Mouse (Mus musculus) heart, postnatal 0 days (tissue): ENCODE measurements around the gene Limch1. TPM values are rescaled to one million over a fixed set of nuclear protein-coding genes. Genes with fewer than 3 reads are reported as not detected.

Experiments used
- ATAC-seq: fragments of 200-750 bp; cut with Nextera tagmentation; 2 replicates; pipeline ENCODE4 v1.8.0; 2017; ENCODE audit warnings: low read depth, moderate number of reproducible peaks, moderate library complexity; ENCODE audit not compliant: insufficient read depth
- DNase-seq: peaks from one replicate; pipeline ENCODE4 v3.0.0-alpha.2; 2016; ENCODE audit warnings: low spot score
- H3K27ac ChIP-seq: fragments of 300-500 bp; sonication (generic); 2 replicates; pipeline ENCODE4 v1.5.1; 2014; ENCODE audit warnings: low read depth, mild to moderate bottlenecking
- H3K27me3 ChIP-seq: fragments of 300-500 bp; sonication (generic); 2 replicates; pipeline ENCODE4 v1.6.1; 2014; ENCODE audit warnings: low read length, mixed read lengths; ENCODE audit not compliant: control insufficient read depth, insufficient read depth
- H3K36me3 ChIP-seq: fragments of 300-500 bp; sonication (generic); replicated peaks from 2 replicates; pipeline ENCODE4 v1.6.1; 2014; ENCODE audit warnings: low read length, mixed read lengths; ENCODE audit not compliant: control insufficient read depth, insufficient read depth
- H3K4me1 ChIP-seq: fragments of 300-500 bp; sonication (generic); 2 replicates; pipeline ENCODE4 v1.6.1; 2014; ENCODE audit warnings: antibody characterized with exemption; ENCODE audit not compliant: control insufficient read depth, insufficient read depth
- H3K4me2 ChIP-seq: fragments of 300-500 bp; sonication (generic); 2 replicates; pipeline ENCODE4 v1.6.1; 2014; ENCODE audit warnings: low read depth, mild to moderate bottlenecking, low read length, moderate library complexity
- H3K4me3 ChIP-seq: fragments of 300-500 bp; sonication (generic); 2 replicates; pipeline ENCODE4 v1.5.1; 2014; ENCODE audit warnings: low read depth, low read length
- H3K9ac ChIP-seq: fragments of 300-500 bp; sonication (generic); replicated peaks from 2 replicates; pipeline ENCODE4 v1.6.1; 2014; ENCODE audit warnings: low read depth, low read length, mixed read lengths
- H3K9me3 ChIP-seq: fragments of 300-500 bp; sonication (generic); replicated peaks from 2 replicates; pipeline ENCODE4 v1.6.1; 2016; ENCODE audit warnings: low read length; ENCODE audit not compliant: control insufficient read depth
- CTCF ChIP-seq: IDR thresholded peaks from 2 replicates; pipeline ENCODE4 v1.5.1; 2016; ENCODE audit warnings: antibody characterized with exemption, control low read depth, low read depth
- EP300 ChIP-seq: IDR thresholded peaks from 2 replicates; pipeline ENCODE4 v1.6.1; 2016; ENCODE audit warnings: antibody characterized with exemption, low read depth
- WGBS: fragments of 180-500 bp; shearing (Covaris S2); extraction: QIAGEN DNeasy Blood & Tissue Kit; methylation state at CpG from one replicate; pipeline ENCODE4 v1.1.7; 2014; 5-methylcytosine and 5-hydroxymethylcytosine counted together
- polyA plus RNA-seq: library from polyadenylated mRNA; unstranded; fragments of >200 nt; fragmentation: Nextera tagmentation; extraction: Ambion mirVana; gene quantifications from 2 replicates; pipeline ENCODE4 v1.2.1, GENCODE M21; 2015
- total RNA-seq: library from RNA; depleted of rRNA; stranded (reverse); fragments of >200 nt; gene quantifications from 2 replicates; pipeline ENCODE4 v1.2.3, GENCODE M21; 2014; ENCODE audit warnings: low replicate concordance

Gene Limch1
- total and polyA plus RNA-seq, 2 experiments from 2014 or later: 21.1 to 30.0 TPM

- DNase-seq (no peak), ATAC-seq (no peak)
- no peak for TF ChIP-seq CTCF
- TF ChIP-seq EP300: no peak
- Histone ChIP-seq H3K4me1 (no peaks in the 10 kb centered on the region), H3K9me3 (0 out of 2 replicates have a peak, but pooled peaks cover 5% of the 10 kb centered on the region), H3K9ac (no peak overlapping the region), H3K27ac (no peak overlapping the region), H3K27me3 (no peaks in the 10 kb centered on the region), H3K36me3 (no peaks in the 10 kb centered on the region), H3K4me2 (no peak overlapping the region), H3K4me3 (no peak overlapping the region)
- 16% methylated on average over 3 of the region's 3 CpGs for WGBS
Observed at GRCm38 (mm10) chr5:66881901-66882341, 136.3 kb downstream of the Limch1 start.

- TF ChIP-seq CTCF (no peak), EP300 (no peak)
- WGBS: 83% methylated on average over 13 of the region's 13 CpGs
- ATAC-seq (no peak), DNase-seq (no peak)
- no peaks in the 10 kb centered on the region for H3K4me1 ChIP-seq
- H3K9me3 ChIP-seq: 0 out of 2 replicates have a peak, but pooled peaks cover 5% of the 10 kb centered on the region
- no peak overlapping the region for H3K9ac ChIP-seq
- H3K4me3 ChIP-seq: no peak overlapping the region
- no peak overlapping the region for H3K27ac ChIP-seq
- H3K27me3 ChIP-seq: no peaks in the 10 kb centered on the region
- H3K4me2 ChIP-seq: no peak overlapping the region
- no peaks in the 10 kb centered on the region for H3K36me3 ChIP-seq
Observed at GRCm38 (mm10) chr5:66882718-66883117, 137.1 kb downstream of the Limch1 start.

- no peak overlapping the region for H3K9ac ChIP-seq
- H3K4me2 ChIP-seq: no peak overlapping the region
- no peaks in the 10 kb centered on the region for H3K4me1 ChIP-seq
- no peaks in the 10 kb centered on the region for H3K36me3 ChIP-seq
- 0 out of 2 replicates have a peak, but pooled peaks cover 5% of the 10 kb centered on the region for H3K9me3 ChIP-seq
- ATAC-seq (no peak), DNase-seq (no peak)
- no peak overlapping the region for H3K4me3 ChIP-seq
- TF ChIP-seq EP300: no peak
- no peak for TF ChIP-seq CTCF
- H3K27me3 ChIP-seq: no peaks in the 10 kb centered on the region
- no peak overlapping the region for H3K27ac ChIP-seq
- WGBS: 58% methylated on average over 4 of the region's 4 CpGs
Observed at GRCm38 (mm10) chr5:66884505-66884904, 138.9 kb downstream of the Limch1 start.

GRCm38 (mm10) chr5:66886410-66887120 is 140.9 kb downstream of the Limch1 start:
- Histone ChIP-seq H3K4me1 (no peaks in the 10 kb centered on the region), H3K27ac (no peak overlapping the region), H3K9me3 (0 out of 2 replicates have a peak, but pooled peaks cover 5% of the 10 kb centered on the region), H3K9ac (no peak overlapping the region), H3K27me3 (no peaks in the 10 kb centered on the region), H3K4me3 (no peak overlapping the region), H3K4me2 (no peak overlapping the region), H3K36me3 (no peaks in the 10 kb centered on the region)
- ATAC-seq (no peak), DNase-seq (no peak)
- TF ChIP-seq CTCF (no peak), EP300 (no peak)
- 69% methylated on average over 5 of the region's 5 CpGs for WGBS

- no peak for TF ChIP-seq CTCF
- Histone ChIP-seq H3K4me2 (no peak overlapping the region), H3K4me3 (no peak overlapping the region), H3K27me3 (no peaks in the 10 kb centered on the region), H3K9ac (no peak overlapping the region), H3K4me1 (no peaks in the 10 kb centered on the region), H3K9me3 (0 out of 2 replicates have a peak, but pooled peaks cover 5% of the 10 kb centered on the region), H3K36me3 (no peaks in the 10 kb centered on the region), H3K27ac (no peak overlapping the region)
- WGBS: 44% methylated on average over 5 of the region's 5 CpGs
- ATAC-seq (no peak), DNase-seq (no peak)
Observed at GRCm38 (mm10) chr5:66888061-66888460, 142.4 kb downstream of the Limch1 start.

- Histone ChIP-seq H3K27me3 (no peaks in the 10 kb centered on the region), H3K27ac (no peak overlapping the region), H3K4me2 (no peak overlapping the region), H3K9ac (no peak overlapping the region), H3K36me3 (no peaks in the 10 kb centered on the region), H3K4me3 (no peak overlapping the region), H3K9me3 (0 out of 2 replicates have a peak, but pooled peaks cover 5% of the 10 kb centered on the region), H3K4me1 (no peaks in the 10 kb centered on the region)
- ATAC-seq (no peak), DNase-seq (no peak)
- TF ChIP-seq EP300: no peak
- no peak for TF ChIP-seq CTCF
- 93% methylated on average over 11 of the region's 11 CpGs for WGBS
Observed at GRCm38 (mm10) chr5:66889337-66889736, 143.7 kb downstream of the Limch1 start.
